Comparison of ENCODE assay signal across 8 mouse cellular contexts in the genomic region with DNA sequence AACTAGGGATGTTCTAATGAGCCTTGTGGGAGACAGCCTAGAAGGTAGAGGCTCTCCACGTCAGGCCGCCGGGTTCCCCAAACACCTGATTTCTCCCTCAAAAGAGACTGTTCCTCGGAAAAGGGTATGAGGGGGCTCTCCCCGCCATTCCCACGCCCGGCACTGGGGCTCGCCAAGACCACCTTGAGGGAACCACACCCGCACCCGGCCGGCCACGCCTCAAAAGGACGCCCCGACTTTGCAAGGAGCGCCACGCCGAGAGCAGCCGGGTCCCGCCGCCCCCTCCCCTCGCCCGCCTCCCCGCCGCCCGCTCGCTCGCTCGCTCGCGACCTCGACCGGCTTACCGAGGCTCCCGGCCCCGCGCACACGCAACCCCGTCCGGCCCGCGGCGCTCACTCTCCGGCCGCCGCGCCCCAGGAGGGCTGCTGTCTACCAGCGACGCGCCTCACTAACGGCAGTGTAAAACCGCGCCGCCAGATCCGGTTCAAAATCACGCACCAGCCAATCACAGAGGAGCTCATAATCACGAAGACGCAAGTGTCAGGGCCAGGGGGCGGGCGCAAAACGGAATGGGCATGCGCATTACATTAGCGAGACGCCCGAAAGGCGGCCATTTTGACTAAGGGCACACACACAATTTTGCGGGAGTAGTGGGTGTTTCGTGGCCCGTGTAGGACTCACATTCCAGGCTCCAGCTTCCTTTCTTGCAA. TPM values are rescaled to one million over a fixed set of nuclear protein-coding genes. Genes with fewer than 3 reads are reported as not detected.
DNase-seq lines count a peak whose midpoint lies in the region; ATAC-seq and TF ChIP-seq lines count a peak whose summit lies in the region.

A gene (minus strand): TSS at position 494 of the 710 bp plus-strand sequence.

- peak within 1 kb of the TSS; percentile 84 for H3K4me2 ChIP-seq in forebrain, postnatal 0 days (ENCODE audit: low read depth)
- peak within 1 kb of the TSS; percentile 77 for H3K4me2 ChIP-seq in lung, embryonic 15.5 days

- WGBS in cerebellum, adult 2 months: under 1% methylated on average over 68 of the region's 68 CpGs
- 1% methylated on average over 59 of the region's 68 CpGs for WGBS in forebrain, postnatal 0 days
- WGBS in lung, embryonic 15.5 days: under 1% methylated on average over 55 of the region's 68 CpGs

- TF ChIP-seq POLR2A in MEL (IDR thresholded peaks at IDR 0.05; ENCODE audit: control insufficient read depth in 1 of 2, insufficient read depth in 1 of 2, low read depth in 1 of 2, low read length in 2 of 2, poor library complexity in 1 of 2): peak; percentile 84 to 97
- TF ChIP-seq POLR2A in cerebellum, adult 2 months (IDR thresholded peaks at IDR 0.05; ENCODE audit: borderline replicate concordance, insufficient read depth, low read length): no peak

- peak; percentile 100 for DNase-seq in MEL (ENCODE audit: low read depth, low spot score)
- peak; percentile 96 to 97 for DNase-seq in cerebellum, adult 2 months
- DNase-seq in forebrain, postnatal 0 days: peak; percentile 98
- DNase-seq in heart, postnatal 4 days: peak; percentile 98
- DNase-seq in layer of hippocampus, adult 8-10 months (ENCODE audit: low spot score in 2 of 2): peak; percentile 94 to 98
- peak; percentile 92 for DNase-seq in ovary, adult 18-20 months (ENCODE audit: low spot score)
- DNase-seq in thymus, postnatal 0 days (ENCODE audit: low spot score): peak; percentile 97

- no peaks in the 10 kb centered on the region for H3K9me3 ChIP-seq in MEL (replicated peaks; ENCODE audit: insufficient read depth, low read length)
- no peaks in the 10 kb centered on the region for H3K9me3 ChIP-seq in forebrain, postnatal 0 days (ENCODE audit: low read length)
- H3K9me3 ChIP-seq in lung, embryonic 15.5 days: no peaks in the 10 kb centered on the region

- H3K27ac ChIP-seq in MEL (ENCODE audit: control insufficient read depth, low read depth, low read length): peak within 1 kb of the TSS; percentile 84
- H3K27ac ChIP-seq in cerebellum, adult 2 months (ENCODE audit: insufficient read depth, low read length): no peak within 1 kb of the TSS
- no peak within 1 kb of the TSS for H3K27ac ChIP-seq in forebrain, postnatal 0 days (ENCODE audit: low read depth, low read length)
- H3K27ac ChIP-seq in lung, embryonic 15.5 days: peak within 1 kb of the TSS; percentile 43; the same call in 1 of the 2 replicates

- peak within 1 kb of the TSS; percentile 89 to 94 for H3K4me3 ChIP-seq in MEL (ENCODE audit: control insufficient read depth in 1 of 2, insufficient read depth in 1 of 2, low read depth in 2 of 2, low read length in 2 of 2)
- H3K4me3 ChIP-seq in cerebellum, adult 2 months (replicated peaks; ENCODE audit: insufficient read depth, low read depth, low read length): peak within 1 kb of the TSS; percentile 65
- peak within 1 kb of the TSS; percentile 63 for H3K4me3 ChIP-seq in forebrain, postnatal 0 days (ENCODE audit: low read depth, low read length)
- H3K4me3 ChIP-seq in lung, embryonic 15.5 days: peak within 1 kb of the TSS; percentile 82

- peak; percentile 98 for ATAC-seq in forebrain, postnatal 0 days
- ATAC-seq in lung, embryonic 15.5 days (ENCODE audit: borderline replicate concordance, extremely low read depth, low FRiP score, low TSS enrichment): peak; percentile 94

- H3K27me3 ChIP-seq in MEL (ENCODE audit: control insufficient read depth in 1 of 2, insufficient read depth in 2 of 2, low read length in 2 of 2): peaks cover 0 to 2% of the 10 kb centered on the region in 2 experiments; a peak in 2 of 4 replicates
- no peaks in the 10 kb centered on the region for H3K27me3 ChIP-seq in cerebellum, adult 2 months (ENCODE audit: control insufficient read depth, insufficient read depth, low read length)
- H3K27me3 ChIP-seq in forebrain, postnatal 0 days (ENCODE audit: insufficient read depth, low read length): 0 out of 2 replicates have a peak, but pooled peaks cover 6% of the 10 kb centered on the region
- H3K27me3 ChIP-seq in lung, embryonic 15.5 days: peaks cover 32% of the 10 kb centered on the region

- TF ChIP-seq EP300 in MEL (IDR thresholded peaks at IDR 0.05; ENCODE audit: low read depth in 1 of 2, low read length in 2 of 2): peak in 1 of 2 experiments; percentile 9; a peak in 2 of 4 replicates

- H3K4me1 ChIP-seq in MEL (ENCODE audit: control insufficient read depth in 1 of 2, insufficient read depth in 2 of 2, low read length in 2 of 2): peaks cover 10 to 23% of the 10 kb centered on the region in 2 experiments
- 0 out of 2 replicates have a peak, but pooled peaks cover 3% of the 10 kb centered on the region for H3K4me1 ChIP-seq in cerebellum, adult 2 months (ENCODE audit: control insufficient read depth, insufficient read depth, low read length)
- peaks cover 12% of the 10 kb centered on the region for H3K4me1 ChIP-seq in forebrain, postnatal 0 days (ENCODE audit: insufficient read depth)
- H3K4me1 ChIP-seq in lung, embryonic 15.5 days: peaks cover 45% of the 10 kb centered on the region

- peaks cover 47% of the 10 kb centered on the region for H3K79me2 ChIP-seq in MEL (ENCODE audit: control insufficient read depth, insufficient read depth, low read length, poor library complexity)

- no peak for TF ChIP-seq CTCF in MEL (IDR thresholded peaks at IDR 0.05 in 2 of 3, conservative IDR thresholded peaks at IDR 0.05 in 1 of 3; ENCODE audit: control insufficient read depth in 1 of 3, insufficient read depth in 1 of 3, low read depth in 2 of 3, low read length in 3 of 3, poor library complexity in 1 of 3, severe bottlenecking in 1 of 3)
- TF ChIP-seq CTCF in cerebellum, adult 2 months (IDR thresholded peaks at IDR 0.05; ENCODE audit: borderline replicate concordance, insufficient read depth, low read depth, low read length): no peak
- no peak for TF ChIP-seq CTCF in forebrain, postnatal 0 days (IDR thresholded peaks at IDR 0.05; ENCODE audit: low read depth)

- peak within 1 kb of the TSS; percentile 90 for H3K9ac ChIP-seq in MEL (ENCODE audit: control insufficient read depth, low read depth, low read length, poor library complexity, severe bottlenecking)
- H3K9ac ChIP-seq in forebrain, postnatal 0 days: peak within 1 kb of the TSS; percentile 49
- peak within 1 kb of the TSS; percentile 81 for H3K9ac ChIP-seq in lung, embryonic 15.5 days

- TF ChIP-seq RAD21 in MEL (IDR thresholded peaks at IDR 0.05; ENCODE audit: low read depth, low read length): no peak

- peaks cover 0 to 26% of the 10 kb centered on the region in 2 experiments; a peak in 3 of 4 replicates for H3K36me3 ChIP-seq in MEL (ENCODE audit: control insufficient read depth in 1 of 2, insufficient read depth in 2 of 2, low read length in 2 of 2)
- H3K36me3 ChIP-seq in forebrain, postnatal 0 days (ENCODE audit: insufficient read depth): no peaks in the 10 kb centered on the region
- H3K36me3 ChIP-seq in lung, embryonic 15.5 days: no peaks in the 10 kb centered on the region

TF ChIP-seq in MEL, 35 proteins besides CTCF, POLR2A, EP300 and RAD21 (continues in another document):
- no peak; the same call in 1 of the 2 replicates for TF ChIP-seq MYC (IDR thresholded peaks at IDR 0.05; ENCODE audit: low read depth, low read length)
- no peak for TF ChIP-seq ETS1 (IDR thresholded peaks at IDR 0.05; ENCODE audit: low read depth, low read length)
- 0 out of 2 replicates have a peak, but pooled peaks have one; percentile 32 for TF ChIP-seq CHD1 (IDR thresholded peaks at IDR 0.05; ENCODE audit: low read depth, low read length)
- TF ChIP-seq POLR2AphosphoS5 (IDR thresholded peaks at IDR 0.05; ENCODE audit: borderline replicate concordance, low read depth, low read length): no peak
- peak; percentile 81 for TF ChIP-seq KAT2A (conservative IDR thresholded peaks at IDR 0.05; ENCODE audit: low read depth, low read length)
- peak; percentile 86 for TF ChIP-seq NRF1 (IDR thresholded peaks at IDR 0.05; ENCODE audit: insufficient read depth, low read depth, low read length, poor library complexity, severe bottlenecking)
- TF ChIP-seq BHLHE40 (IDR thresholded peaks at IDR 0.05; ENCODE audit: borderline replicate concordance, low read depth, low read length): no peak
- TF ChIP-seq E2F4 (IDR thresholded peaks at IDR 0.05; ENCODE audit: borderline replicate concordance, low read depth, low read length): peak; percentile 90
- no peak for TF ChIP-seq MAFK (IDR thresholded peaks at IDR 0.05; ENCODE audit: borderline replicate concordance, low read depth, low read length)
- TF ChIP-seq ZKSCAN1 (IDR thresholded peaks at IDR 0.05; ENCODE audit: low read depth, low read length): no peak
- TF ChIP-seq USF2 (IDR thresholded peaks at IDR 0.05; ENCODE audit: borderline replicate concordance in 1 of 2, insufficient read depth in 1 of 2, low read depth in 1 of 2, low read length in 2 of 2): no peak
- TF ChIP-seq ZMIZ1 (IDR thresholded peaks at IDR 0.05; ENCODE audit: low read depth, low read length): peak; percentile 95
- 0 out of 2 replicates have a peak, but pooled peaks have one; percentile 40 for TF ChIP-seq MAZ (IDR thresholded peaks at IDR 0.05; ENCODE audit: low read depth, low read length)
- TF ChIP-seq GABPA (IDR thresholded peaks at IDR 0.05; ENCODE audit: low read depth, low read length): no peak
- TF ChIP-seq GATA1 (IDR thresholded peaks at IDR 0.05; ENCODE audit: low read depth, low read length): peak; percentile 53; the same call in 1 of the 2 replicates
- TF ChIP-seq CHD2 (IDR thresholded peaks at IDR 0.05; ENCODE audit: low read length): no peak; the same call in 1 of the 2 replicates
- peak; percentile 87 for TF ChIP-seq MXI1 (IDR thresholded peaks at IDR 0.05; ENCODE audit: low read depth, low read length)
- TF ChIP-seq NELFE (IDR thresholded peaks at IDR 0.05; ENCODE audit: low read depth, low read length): peak; percentile 94
- TF ChIP-seq ZNF384 (IDR thresholded peaks at IDR 0.05; ENCODE audit: low read depth, low read length): no peak
- TF ChIP-seq MYB (IDR thresholded peaks at IDR 0.05; ENCODE audit: low read depth, low read length): peak; percentile 67
- TF ChIP-seq HCFC1 (IDR thresholded peaks at IDR 0.05; ENCODE audit: low read depth, low read length): peak; percentile 96

RNA-seq across cellular contexts. Expression of the gene that starts here (rescaled TPM):
- 126 and 136 TPM in 2 replicates for total RNA-seq in MEL (2012; rRNA removed)
- polyA plus RNA-seq in MEL (2012; ENCODE audit: insufficient read depth in 1 of 2, insufficient read length in 2 of 2, low read depth in 1 of 2, low replicate concordance in 2 of 2, missing spikeins in 1 of 2): 100 to 1,000 TPM; 149 to 367 TPM
- 15.5 and 15.6 TPM in 2 replicates for polyA plus RNA-seq in cerebellum, adult 2 months (2012; rRNA removed)
- 27.5 and 39.7 TPM in 2 replicates for total RNA-seq in forebrain, postnatal 0 days (2014; rRNA removed)
- polyA plus RNA-seq in forebrain, postnatal 0 days (2015; fragmentation: Nextera tagmentation; extraction: Ambion mirVana): 31.7 and 34.2 TPM in 2 replicates
- total RNA-seq in heart, postnatal 4 days (2021): 10 to 100 TPM; 88.5 to 98.7 TPM
- 1 to 10 TPM; 4.0 to 6.1 (median 4.8) TPM for total RNA-seq in layer of hippocampus, adult 8-10 months (2022)
- 174 and 186 TPM in 2 replicates for polyA plus RNA-seq in lung, embryonic 15.5 days (2015; fragmentation: Nextera tagmentation; extraction: Ambion mirVana)
- polyA plus RNA-seq in thymus, postnatal 0 days (2015; fragmentation: Nextera tagmentation; extraction: Ambion mirVana): 121 and 132 TPM in 2 replicates

Comparison
In these comparisons a context has a peak if more than half of its experiments do, and no peak if none do; other contexts are left out.
1. H3K27ac ChIP-seq: peak in MEL (single experiment) and lung, embryonic 15.5 days (single experiment); none in cerebellum, adult 2 months (single experiment) and forebrain, postnatal 0 days (single experiment).
2. Peak in every context shown above with its lines, with median percentiles within 50 percentile points of each other: DNase-seq, H3K4me3 ChIP-seq and H3K9ac ChIP-seq.